Mouse (Mus musculus): ENCODE data around the gene Mpi.
A peak's percentile ranks its signal among the peaks of the same experiment; 100 is the strongest.

DNA sequence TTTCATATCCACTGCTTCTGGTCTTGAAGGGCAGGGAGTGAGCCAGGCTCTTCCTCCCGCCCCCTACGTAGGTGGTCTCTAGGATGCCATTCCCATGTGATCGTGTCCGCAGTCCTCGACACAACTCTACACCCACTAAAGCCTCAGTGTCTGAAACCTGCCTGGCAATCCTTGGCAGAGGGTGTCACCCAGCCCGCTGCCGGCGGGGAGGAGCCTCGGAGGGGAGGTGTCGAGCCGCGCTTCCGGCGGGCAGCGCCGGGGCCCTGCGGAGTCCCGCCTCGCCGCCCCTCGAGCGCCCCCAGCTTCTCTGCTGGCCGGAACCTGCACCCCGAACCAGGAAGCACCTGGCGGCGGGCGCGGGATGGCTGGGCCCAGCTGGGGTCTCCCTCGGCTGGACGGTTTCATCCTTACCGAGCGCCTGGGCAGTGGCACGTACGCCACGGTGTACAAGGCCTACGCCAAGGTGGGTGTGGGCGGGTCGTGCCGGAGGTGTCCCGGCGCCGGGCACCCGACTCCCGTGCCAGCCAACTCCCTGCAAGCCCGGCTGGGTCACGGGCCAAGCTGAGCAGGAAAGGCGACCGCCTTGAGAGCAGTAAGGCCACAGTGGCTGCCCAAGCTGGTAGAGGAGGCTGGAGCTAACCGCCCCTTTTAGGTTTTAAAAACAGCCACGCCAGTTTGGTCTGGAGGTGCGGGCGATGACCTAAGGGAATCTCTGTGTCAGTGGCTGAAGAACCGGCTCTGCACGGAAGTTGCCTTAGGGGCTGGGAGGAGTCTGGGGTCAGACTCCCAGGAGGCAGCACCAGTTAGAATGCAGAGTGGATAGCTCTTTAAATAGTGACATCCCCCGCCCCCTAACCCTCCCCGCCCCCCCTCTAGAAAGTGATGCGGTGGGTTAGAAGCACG, 36.9 kb upstream of the Mpi start, which contains the start of gene Ulk3:
- TF ChIP-seq CTCF (IDR thresholded peaks at IDR 0.05; ENCODE audit: extremely low read depth, insufficient read depth, low read length) (no peak), POLR2A (IDR thresholded peaks at IDR 0.05; ENCODE audit: extremely low read depth, insufficient read depth, low read length) (peak; percentile 49; the same call in 1 of the 2 replicates)

Data from cortical plate, adult 2 months (tissue).